18 mouse cellular contexts compared by ENCODE assay signal in genomic region chr19:37081467-37081866, GRCm38 (mm10).
DNase-seq lines count a peak whose midpoint lies in the region; ATAC-seq and TF ChIP-seq lines count a peak whose summit lies in the region.
"Had no signal": no experiment of that assay in that cellular context is flagged by ENCODE, and none has a peak within 500 bp of the region (broad histone marks: within the 10 kb centered on the region; RNA-seq: fewer than 3 reads in every experiment).

No protein-coding gene starts in this region.

- H3K4me2 ChIP-seq in liver, embryonic 14.5 days (ENCODE audit: low read depth): no peak overlapping the region
- no peak overlapping the region for H3K4me2 ChIP-seq in liver, embryonic 11.5 days
- H3K4me2 ChIP-seq: liver, embryonic 12.5 days had no signal

- 53% methylated on average over 6 of the region's 6 CpGs for WGBS in liver, embryonic 14.5 days (ENCODE audit: insufficient replicate concordance)
- 58% methylated on average over 6 of the region's 6 CpGs for WGBS in liver, embryonic 11.5 days

- H3K4me3 ChIP-seq in liver, embryonic 14.5 days (ENCODE audit: insufficient read depth in 1 of 2, low read depth in 2 of 2, low read length in 2 of 2): no peak overlapping the region
- no peak overlapping the region for H3K4me3 ChIP-seq in liver, embryonic 11.5 days (ENCODE audit: low read depth, low read length)
- H3K4me3 ChIP-seq: heart, embryonic 10.5 days; liver, embryonic 12.5 days had no signal

- TF ChIP-seq EP300 in liver, embryonic 14.5 days (IDR thresholded peaks at IDR 0.05; ENCODE audit: low read depth): no peak

- no peak overlapping the region for H3K27ac ChIP-seq in liver, embryonic 14.5 days
- no peak overlapping the region for H3K27ac ChIP-seq in liver, embryonic 11.5 days (ENCODE audit: low read depth, low read length)
- H3K27ac ChIP-seq: heart, embryonic 10.5 days; liver, embryonic 12.5 days; macrophage had no signal

- TF ChIP-seq CTCF in liver, embryonic 14.5 days (IDR thresholded peaks at IDR 0.05; ENCODE audit: low read depth): peak; percentile 30; the same call in 1 of the 2 replicates

- H3K4me1 ChIP-seq in liver, embryonic 14.5 days (replicated peaks; ENCODE audit: control insufficient read depth in 2 of 2, insufficient read depth in 2 of 2, low read length in 1 of 2): no peaks in the 10 kb centered on the region
- H3K4me1 ChIP-seq in liver, embryonic 11.5 days (replicated peaks; ENCODE audit: control insufficient read depth, insufficient read depth, low read length): no peaks in the 10 kb centered on the region
- H3K4me1 ChIP-seq: liver, embryonic 12.5 days had no signal

- intact Hi-C loops in heart, postnatal 25 days (cut with DNase I): no loop called here

- H3K27me3 ChIP-seq in liver, embryonic 14.5 days (ENCODE audit: control insufficient read depth, insufficient read depth, low read length): no peaks in the 10 kb centered on the region
- no peaks in the 10 kb centered on the region for H3K27me3 ChIP-seq in liver, embryonic 11.5 days (replicated peaks; ENCODE audit: control insufficient read depth, insufficient read depth, low read length)
- H3K27me3 ChIP-seq: liver, embryonic 12.5 days had no signal

- H3K9ac ChIP-seq in liver, embryonic 14.5 days (replicated peaks): no peak overlapping the region
- no peak overlapping the region for H3K9ac ChIP-seq in liver, embryonic 11.5 days (ENCODE audit: low read depth, low read length)
- H3K9ac ChIP-seq: liver, embryonic 12.5 days had no signal

- no peak for ATAC-seq in liver, embryonic 14.5 days (ENCODE audit: insufficient read depth)
- ATAC-seq in liver, embryonic 11.5 days (replicated peaks; ENCODE audit: low FRiP score): no peak
- ATAC-seq: forebrain, embryonic 16.5 days; liver, embryonic 12.5 days had no signal

- DNase-seq in heart, adult 11 months: peak; percentile 36
- no peak for DNase-seq in heart, postnatal 25 days (ENCODE audit: low spot score)
- DNase-seq in liver, embryonic 14.5 days (ENCODE audit: low read depth in 3 of 3, low spot score in 3 of 3): no peak
- no peak for DNase-seq in liver, embryonic 11.5 days (ENCODE audit: low spot score)
- peak; percentile 35 for DNase-seq in A20 (ENCODE audit: low read depth, low spot score)
- peak; percentile 46 for DNase-seq in ZHBTc4 (ENCODE audit: low read depth, low spot score)
- no peak for DNase-seq in right cerebral cortex, postnatal 10 days (ENCODE audit: low spot score in 2 of 2)
- no peak for DNase-seq in adrenal gland, adult 8-10 months
- DNase-seq: adrenal gland, adult 2 months; cerebellum, adult 9-11 months; embryo, embryonic 11 days; heart, postnatal 36 days; midbrain, embryonic 14.5 days; right cerebral cortex, postnatal 14 days had no signal

- H3K36me3 ChIP-seq in liver, embryonic 14.5 days (replicated peaks; ENCODE audit: control insufficient read depth, insufficient read depth, low read depth): no peaks in the 10 kb centered on the region
- no peaks in the 10 kb centered on the region for H3K36me3 ChIP-seq in liver, embryonic 11.5 days (ENCODE audit: control insufficient read depth, insufficient read depth, low read length)
- H3K36me3 ChIP-seq: heart, embryonic 10.5 days; liver, embryonic 12.5 days had no signal

- no peaks in the 10 kb centered on the region for H3K9me3 ChIP-seq in liver, embryonic 14.5 days (ENCODE audit: control insufficient read depth, low read length)
- no peaks in the 10 kb centered on the region for H3K9me3 ChIP-seq in liver, embryonic 11.5 days (ENCODE audit: control insufficient read depth, low read length)
- H3K9me3 ChIP-seq: heart, embryonic 10.5 days; liver, embryonic 12.5 days had no signal

Comparison
In these comparisons a context has a peak if more than half of its experiments do, and no peak if none do; other contexts are left out.
1. DNase-seq: peak in heart, adult 11 months (single experiment), A20 (single experiment) and ZHBTc4 (single experiment); none in heart, postnatal 25 days (single experiment), liver, embryonic 14.5 days (0 of 3), liver, embryonic 11.5 days (single experiment), right cerebral cortex, postnatal 10 days (0 of 2) and adrenal gland, adult 8-10 months (single experiment).